Mouse (Mus musculus) heart, embryonic 10.5 days (tissue): ENCODE data around the gene Add1. TPM values are rescaled to one million over a fixed set of nuclear protein-coding genes. Genes with fewer than 3 reads are reported as not detected.

Experiments used
- DNase-seq: peaks from one replicate; pipeline ENCODE4 v3.0.0-alpha.2; 2017; ENCODE audit warnings: low spot score
- H3K27ac ChIP-seq: fragments of 300-500 bp; sonication (generic); 2 replicates; pipeline ENCODE4 v1.5.1; 2016; ENCODE audit warnings: mild to moderate bottlenecking
- H3K27me3 ChIP-seq: fragments of 300-500 bp; sonication (generic); 2 replicates; pipeline ENCODE4 v1.6.1; 2016; ENCODE audit warnings: mild to moderate bottlenecking; ENCODE audit not compliant: poor library complexity, insufficient read depth, severe bottlenecking
- H3K36me3 ChIP-seq: fragments of 300-500 bp; sonication (generic); 2 replicates; pipeline ENCODE4 v1.6.1; 2016; ENCODE audit warnings: mild to moderate bottlenecking, moderate library complexity
- H3K4me1 ChIP-seq: fragments of 300-500 bp; sonication (generic); 2 replicates; pipeline ENCODE4 v1.6.1; 2016; ENCODE audit warnings: mild to moderate bottlenecking
- H3K4me3 ChIP-seq: fragments of 300-500 bp; sonication (generic); 2 replicates; pipeline ENCODE4 v1.5.1; 2016; ENCODE audit warnings: mild to moderate bottlenecking, moderate library complexity
- H3K9me3 ChIP-seq: fragments of 300-500 bp; sonication (generic); 2 replicates; pipeline ENCODE4 v1.6.1; 2016; ENCODE audit warnings: mild to moderate bottlenecking, moderate library complexity
- WGBS: fragments of 180-500 bp; shearing (Covaris S2); methylation state at CpG from one replicate; pipeline ENCODE4 v1.1.7; 2016; 5-methylcytosine and 5-hydroxymethylcytosine counted together
- polyA plus RNA-seq: library from polyadenylated mRNA; unstranded; fragments of >200 nt; fragmentation: Nextera tagmentation; extraction: Ambion mirVana; gene quantifications from 2 replicates; pipeline ENCODE4 v1.2.1, GENCODE M21; 2016

Gene Add1
- polyA plus RNA-seq, result 177 and 187 TPM in 2 replicates

DNA sequence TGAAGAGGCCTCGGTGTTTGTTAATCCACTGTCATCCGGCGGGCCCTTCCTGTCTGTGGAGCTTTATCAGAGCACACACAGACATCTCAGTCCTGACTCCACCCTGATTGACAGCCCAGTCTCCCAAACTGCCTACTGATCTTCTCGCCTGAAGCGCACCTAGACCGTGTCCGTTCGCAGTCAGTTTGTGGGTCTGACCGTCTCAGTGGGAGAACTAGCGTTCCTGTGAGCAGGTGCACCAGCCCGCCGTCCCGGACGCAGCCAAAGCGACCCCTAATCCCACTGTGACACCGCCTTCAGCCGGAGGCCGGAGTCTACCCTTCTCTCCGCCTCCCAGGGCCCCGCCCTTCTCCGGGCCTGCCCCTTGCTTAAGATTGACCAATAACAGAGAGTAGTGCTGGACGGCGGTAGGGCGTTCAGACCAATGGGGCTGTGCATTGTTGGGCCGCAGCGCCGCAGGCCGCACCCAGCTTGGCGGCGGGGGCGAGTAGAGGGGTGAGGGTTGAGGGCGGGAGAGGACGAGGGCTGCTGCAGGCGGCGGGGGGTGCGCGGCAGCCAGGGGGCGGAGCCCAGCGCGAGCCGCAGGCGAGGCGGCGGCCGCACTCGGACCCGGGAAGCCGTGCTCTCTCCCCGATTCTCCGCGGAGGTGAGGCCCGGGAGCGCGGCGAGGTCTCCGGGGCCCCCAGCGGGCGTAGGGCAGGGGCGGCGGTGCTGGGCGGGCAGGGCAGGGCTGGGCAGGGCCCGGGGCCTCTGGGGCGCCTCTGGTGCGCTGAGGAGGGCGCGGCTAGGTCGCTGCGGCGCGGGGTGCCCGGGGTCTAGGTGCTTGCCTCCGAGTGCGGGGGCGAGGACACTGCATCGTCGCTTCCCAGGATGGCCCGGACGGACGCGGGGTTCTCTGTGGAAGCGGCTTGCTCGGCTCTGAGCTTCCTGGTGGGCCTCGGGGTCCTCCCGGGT lies at the start of gene Add1:
Gene Add1 (plus strand): TSS at position 397 of the 954 bp plus-strand sequence.
- WGBS, result under 1% methylated on average over 84 of the region's 84 CpGs
- Histone ChIP-seq H3K36me3 (peaks cover 7% of the 10 kb centered on the region; the same call in 1 of the 2 replicates), H3K4me3 (peak within 1 kb of the TSS; percentile 96), H3K4me1 (peaks cover 20% of the 10 kb centered on the region), H3K9me3 (no peaks in the 10 kb centered on the region), H3K27me3 (no peaks in the 10 kb centered on the region), H3K27ac (peak within 1 kb of the TSS; percentile 99)
- peak; percentile 98 for DNase-seq

DNA sequence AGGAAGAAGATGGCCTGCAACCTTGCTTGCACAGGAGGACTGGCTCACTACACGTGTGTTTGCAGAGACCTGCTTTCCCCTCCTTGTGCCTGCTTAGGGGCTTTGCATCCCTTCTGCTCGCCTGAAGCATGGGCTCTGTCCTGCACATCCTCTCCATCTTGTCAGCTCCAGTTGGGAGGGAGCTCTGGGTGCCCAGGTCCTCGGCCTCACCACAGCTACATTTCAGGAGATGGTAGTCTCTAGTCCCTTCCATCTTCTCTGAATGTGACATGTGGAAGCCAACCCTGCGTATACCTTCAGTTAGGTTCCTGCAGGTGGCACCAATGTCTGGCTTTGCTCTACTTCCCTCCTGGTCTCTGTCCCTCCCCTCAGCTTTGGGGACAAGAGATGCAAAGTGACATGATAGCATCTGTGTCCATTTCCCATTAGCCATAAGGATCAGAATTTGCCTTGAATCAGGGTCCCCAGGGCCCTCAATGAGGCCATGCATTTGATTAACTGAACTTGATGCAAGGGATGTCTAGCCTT lies 49.4 kb upstream of the Add1 start:
- H3K9me3 ChIP-seq, result no peaks in the 10 kb centered on the region
- no peak overlapping the region for H3K4me3 ChIP-seq
- no peaks in the 10 kb centered on the region for H3K36me3 ChIP-seq
- DNase-seq, result no peak
- no peak overlapping the region for H3K27ac ChIP-seq
- H3K4me1 ChIP-seq, result peaks cover 37% of the 10 kb centered on the region
- peaks cover 26% of the 10 kb centered on the region for H3K27me3 ChIP-seq
- WGBS, result 59% methylated on average over 4 of the region's 4 CpGs

GRCm38 (mm10) chr5:34524511-34524910 lies 49.0 kb upstream of the Add1 start:
- no peak overlapping the region for H3K27ac ChIP-seq
- H3K27me3 ChIP-seq, result peaks cover 26% of the 10 kb centered on the region
- H3K4me1 ChIP-seq, result peaks cover 37% of the 10 kb centered on the region
- H3K36me3 ChIP-seq, result no peaks in the 10 kb centered on the region
- no peak overlapping the region for H3K4me3 ChIP-seq
- no peak for DNase-seq
- H3K9me3 ChIP-seq, result no peaks in the 10 kb centered on the region

DNA sequence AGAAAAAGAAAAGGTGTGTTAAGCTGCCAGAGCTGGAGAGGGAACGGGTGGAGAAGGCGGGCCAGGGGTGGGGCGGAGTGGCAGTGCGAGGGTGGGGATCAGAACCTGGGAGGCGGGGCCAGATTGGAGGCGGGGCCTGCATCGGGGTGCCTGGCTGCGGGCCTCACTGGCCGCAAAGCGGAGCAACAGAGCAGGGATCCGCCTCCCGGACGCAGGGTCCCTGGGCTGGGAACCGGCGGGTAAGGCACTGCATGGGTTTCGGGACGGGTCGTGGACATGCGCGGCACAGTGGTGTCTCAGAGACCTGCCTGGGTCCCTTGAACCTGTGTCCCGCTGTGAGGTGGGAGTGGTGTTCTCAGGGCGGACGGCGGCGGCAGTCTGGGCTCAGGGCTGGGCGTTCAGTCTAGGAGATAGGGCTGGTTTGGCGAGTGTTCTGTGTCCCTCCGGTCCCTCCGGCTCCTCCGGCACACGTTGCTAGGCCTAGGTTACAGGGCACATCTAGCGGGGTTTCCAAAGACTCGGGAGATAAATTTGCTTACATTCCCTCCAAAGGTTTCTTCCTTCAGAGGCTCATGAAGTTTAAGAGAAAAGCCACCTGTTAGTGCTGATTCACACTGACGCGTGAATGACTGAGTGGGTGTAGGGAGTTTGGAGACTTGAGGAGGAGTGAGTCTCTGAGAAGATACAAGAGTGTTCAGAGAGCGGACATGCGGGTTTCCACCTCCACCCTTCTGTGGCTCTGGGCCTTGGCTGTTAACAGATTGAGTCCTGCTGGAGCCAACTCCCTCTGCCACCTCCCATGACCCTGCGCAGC lies 47.6 kb upstream of the Add1 start, which contains the start of gene Sh3bp2:
Gene Sh3bp2 (plus strand): TSS at position 176 of the 814 bp plus-strand sequence.
- Histone ChIP-seq H3K27ac (peak within 1 kb of the TSS; percentile 84), H3K4me1 (peaks cover 28% of the 10 kb centered on the region), H3K4me3 (peak within 1 kb of the TSS; percentile 72), H3K27me3 (peaks cover 26% of the 10 kb centered on the region), H3K36me3 (no peaks in the 10 kb centered on the region), H3K9me3 (no peaks in the 10 kb centered on the region)
- 2% methylated on average over 38 of the region's 38 CpGs for WGBS
- DNase-seq, result peak; percentile 96

DNA sequence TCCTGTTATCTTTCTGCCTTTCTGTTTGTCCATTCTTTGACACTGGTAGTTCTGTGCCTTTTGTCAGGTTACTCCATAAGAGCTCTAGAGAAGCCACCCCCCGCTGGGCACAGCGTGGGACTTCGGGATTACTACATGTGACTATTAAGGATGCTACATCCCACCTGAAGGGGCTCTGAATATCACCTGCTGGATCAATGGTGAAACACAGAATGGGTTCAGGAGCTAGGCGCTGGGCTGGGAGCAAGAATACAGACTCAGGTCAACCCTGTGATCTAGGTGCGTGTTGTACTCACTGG lies 47.0 kb upstream of the Add1 start:
- H3K9me3 ChIP-seq, result no peaks in the 10 kb centered on the region
- H3K36me3 ChIP-seq, result no peaks in the 10 kb centered on the region
- no peak for DNase-seq
- 33% methylated on average over 5 of the region's 5 CpGs for WGBS
- H3K4me3 ChIP-seq, result peak overlapping the region; percentile 72
- H3K27ac ChIP-seq, result no peak overlapping the region
- peaks cover 26% of the 10 kb centered on the region for H3K27me3 ChIP-seq
- H3K4me1 ChIP-seq, result peaks cover 28% of the 10 kb centered on the region

- Histone ChIP-seq H3K4me1 (peaks cover 22% of the 10 kb centered on the region), H3K27me3 (peaks cover 26% of the 10 kb centered on the region), H3K36me3 (no peaks in the 10 kb centered on the region), H3K4me3 (no peak overlapping the region), H3K27ac (no peak overlapping the region), H3K9me3 (no peaks in the 10 kb centered on the region)
- DNase-seq, result no peak
- 86% methylated on average over 2 of the region's 2 CpGs for WGBS
These were observed 46.1 kb upstream of the Add1 start for GRCm38 (mm10) chr5:34527352-34527751.

GRCm38 (mm10) chr5:34528724-34529123 lies 44.7 kb upstream of the Add1 start:
- Histone ChIP-seq H3K4me3 (no peak overlapping the region), H3K36me3 (no peaks in the 10 kb centered on the region), H3K9me3 (no peaks in the 10 kb centered on the region), H3K27me3 (peaks cover 21% of the 10 kb centered on the region), H3K4me1 (peaks cover 31% of the 10 kb centered on the region), H3K27ac (no peak overlapping the region)
- 75% methylated on average over 5 of the region's 5 CpGs for WGBS
- DNase-seq, result no peak

GRCm38 (mm10) chr5:34530116-34530515 lies 43.3 kb upstream of the Add1 start:
- H3K36me3 ChIP-seq, result no peaks in the 10 kb centered on the region
- DNase-seq, result no peak
- peaks cover 35% of the 10 kb centered on the region for H3K4me1 ChIP-seq
- WGBS, result 73% methylated on average over 5 of the region's 5 CpGs
- no peaks in the 10 kb centered on the region for H3K9me3 ChIP-seq
- no peak overlapping the region for H3K27ac ChIP-seq
- H3K4me3 ChIP-seq, result no peak overlapping the region
- H3K27me3 ChIP-seq, result peaks cover 16% of the 10 kb centered on the region

DNA sequence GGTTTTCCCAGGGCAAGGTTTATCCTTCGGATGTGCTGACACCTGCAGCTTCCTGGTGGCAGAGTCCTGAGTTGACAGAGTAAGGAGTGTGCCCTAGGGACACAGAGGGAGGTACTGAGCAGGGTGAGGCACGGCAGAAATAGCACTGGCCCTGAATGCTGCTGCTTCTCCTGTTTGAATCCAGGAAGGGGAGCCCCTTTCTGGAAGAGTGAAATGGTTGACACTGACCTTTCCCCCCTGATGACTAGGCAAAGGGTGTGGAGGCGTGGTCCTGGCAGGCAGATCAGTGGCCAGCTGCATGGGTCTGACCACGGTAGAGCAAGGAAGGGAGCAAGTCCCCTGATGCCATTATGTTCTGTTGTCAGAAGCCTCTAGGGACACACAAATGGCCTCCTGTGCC lies 42.8 kb upstream of the Add1 start:
- H3K36me3 ChIP-seq, result no peaks in the 10 kb centered on the region
- peaks cover 16% of the 10 kb centered on the region for H3K27me3 ChIP-seq
- H3K9me3 ChIP-seq, result no peaks in the 10 kb centered on the region
- WGBS, result 52% methylated on average over 4 of the region's 4 CpGs
- no peak for DNase-seq
- H3K4me3 ChIP-seq, result no peak overlapping the region
- 0 out of 2 replicates have a peak overlapping the region, but pooled peaks have one; percentile 17 for H3K27ac ChIP-seq
- peaks cover 34% of the 10 kb centered on the region for H3K4me1 ChIP-seq

DNA sequence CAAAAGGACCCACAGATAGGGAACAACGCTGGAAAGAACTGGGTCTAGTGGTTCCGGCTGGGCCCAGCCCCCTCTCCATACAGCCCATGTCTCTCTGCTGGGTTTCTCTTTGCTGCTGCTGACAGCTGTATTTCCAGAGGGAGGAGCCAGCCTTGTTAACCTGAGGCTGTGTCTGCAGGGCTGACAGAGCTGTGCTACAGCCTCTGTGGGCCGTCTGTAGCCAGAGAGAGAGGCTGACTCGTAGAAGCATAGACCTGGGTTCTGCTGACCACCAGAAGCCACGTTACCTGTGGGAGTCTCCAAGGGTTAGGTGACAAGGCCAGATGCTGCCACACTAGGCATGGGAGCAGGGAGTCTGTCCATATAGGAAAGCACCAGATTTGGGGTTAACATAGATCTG lies 40.4 kb upstream of the Add1 start:
- peak overlapping the region; percentile 37 for H3K27ac ChIP-seq
- H3K4me1 ChIP-seq, result peaks cover 22% of the 10 kb centered on the region
- 67% methylated on average over 5 of the region's 5 CpGs for WGBS
- H3K9me3 ChIP-seq, result no peaks in the 10 kb centered on the region
- no peaks in the 10 kb centered on the region for H3K36me3 ChIP-seq
- no peak for DNase-seq
- no peaks in the 10 kb centered on the region for H3K27me3 ChIP-seq
- no peak overlapping the region for H3K4me3 ChIP-seq

GRCm38 (mm10) chr5:34533820-34534219 lies 39.6 kb upstream of the Add1 start:
- no peaks in the 10 kb centered on the region for H3K9me3 ChIP-seq
- peak overlapping the region; percentile 37; the same call in 1 of the 2 replicates for H3K27ac ChIP-seq
- DNase-seq, result no peak
- no peak overlapping the region for H3K4me3 ChIP-seq
- 53% methylated on average over 3 of the region's 3 CpGs for WGBS
- no peaks in the 10 kb centered on the region for H3K27me3 ChIP-seq
- peaks cover 26% of the 10 kb centered on the region for H3K4me1 ChIP-seq
- H3K36me3 ChIP-seq, result no peaks in the 10 kb centered on the region

GRCm38 (mm10) chr5:34534776-34535581 lies 38.5 kb upstream of the Add1 start:
- WGBS, result 82% methylated on average over 5 of the region's 5 CpGs
- peaks cover 26% of the 10 kb centered on the region for H3K4me1 ChIP-seq
- DNase-seq, result no peak
- no peaks in the 10 kb centered on the region for H3K9me3 ChIP-seq
- H3K36me3 ChIP-seq, result no peaks in the 10 kb centered on the region
- H3K4me3 ChIP-seq, result no peak overlapping the region
- no peak overlapping the region for H3K27ac ChIP-seq
- 0 out of 2 replicates have a peak, but pooled peaks cover 3% of the 10 kb centered on the region for H3K27me3 ChIP-seq
